Mouse (Mus musculus): ENCODE results near the gene Myo6. TPM values are rescaled to one million over a fixed set of nuclear protein-coding genes. Genes with fewer than 3 reads are reported as not detected.
A peak's percentile ranks its signal among the peaks of the same experiment; 100 is the strongest.

The Myo6 gene
- polyA plus RNA-seq, 1 experiment from 2014 or later = 32.2 TPM

DNA sequence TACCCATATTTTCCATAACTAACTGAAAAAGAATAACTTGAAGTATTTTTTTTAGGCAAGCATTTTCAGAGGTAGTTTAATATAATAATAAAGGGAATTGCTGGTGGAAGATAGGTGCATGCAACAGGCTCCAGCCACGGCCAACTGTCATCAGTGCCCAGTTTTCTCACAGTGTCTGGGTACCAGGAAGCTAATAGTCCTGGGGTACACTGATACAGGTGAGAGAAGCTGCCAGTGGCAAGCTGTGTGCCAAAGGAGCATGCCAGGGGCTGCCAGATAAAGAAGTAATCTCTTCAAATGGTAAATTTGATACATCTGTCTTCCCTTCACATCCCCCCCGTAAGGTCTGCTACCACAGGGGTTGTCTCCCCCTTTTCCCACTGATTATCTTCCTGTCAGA is 48.6 kb downstream of the Myo6 start:
- Histone ChIP-seq H3K4me3 (ENCODE audit: low read depth, low read length) (no peak overlapping the region), H3K4me1 (ENCODE audit: insufficient read depth) (no peaks in the 10 kb centered on the region), H3K36me3 (ENCODE audit: insufficient read depth) (0 out of 2 replicates have a peak, but pooled peaks cover 4% of the 10 kb centered on the region), H3K9me3 (ENCODE audit: low read depth, low read length) (no peaks in the 10 kb centered on the region), H3K27me3 (ENCODE audit: insufficient read depth, low read length) (no peaks in the 10 kb centered on the region), H3K9ac (no peak overlapping the region), H3K27ac (ENCODE audit: low read depth) (no peak overlapping the region), H3K4me2 (no peak overlapping the region)
- no peak for TF ChIP-seq CTCF (IDR thresholded peaks at IDR 0.05; ENCODE audit: low read depth)
- WGBS = 83% methylated on average over 2 of the region's 2 CpGs
- DNase-seq (no peak), ATAC-seq (ENCODE audit: insufficient read depth) (no peak)

- 0 out of 2 replicates have a peak, but pooled peaks cover 4% of the 10 kb centered on the region for H3K36me3 ChIP-seq (ENCODE audit: insufficient read depth)
- H3K27me3 ChIP-seq (ENCODE audit: insufficient read depth, low read length) = no peaks in the 10 kb centered on the region
- no peak overlapping the region for H3K4me2 ChIP-seq
- no peak for TF ChIP-seq CTCF (IDR thresholded peaks at IDR 0.05; ENCODE audit: low read depth)
- no peak overlapping the region for H3K4me3 ChIP-seq (ENCODE audit: low read depth, low read length)
- H3K27ac ChIP-seq (ENCODE audit: low read depth) = no peak overlapping the region
- 79% methylated on average over 5 of the region's 5 CpGs for WGBS
- DNase-seq (no peak), ATAC-seq (ENCODE audit: insufficient read depth) (no peak)
- H3K4me1 ChIP-seq (ENCODE audit: insufficient read depth) = no peaks in the 10 kb centered on the region
- no peak overlapping the region for H3K9ac ChIP-seq
- H3K9me3 ChIP-seq (ENCODE audit: low read depth, low read length) = no peaks in the 10 kb centered on the region
Measured at GRCm38 (mm10) chr9:80215502-80215901, 50.7 kb downstream of the Myo6 start.

- DNase-seq (no peak), ATAC-seq (ENCODE audit: insufficient read depth) (no peak)
- Histone ChIP-seq H3K27ac (ENCODE audit: low read depth) (no peak overlapping the region), H3K9ac (no peak overlapping the region), H3K9me3 (ENCODE audit: low read depth, low read length) (no peaks in the 10 kb centered on the region), H3K4me3 (ENCODE audit: low read depth, low read length) (no peak overlapping the region), H3K36me3 (ENCODE audit: insufficient read depth) (0 out of 2 replicates have a peak, but pooled peaks cover 4% of the 10 kb centered on the region), H3K4me2 (no peak overlapping the region), H3K4me1 (ENCODE audit: insufficient read depth) (no peaks in the 10 kb centered on the region), H3K27me3 (ENCODE audit: insufficient read depth, low read length) (no peaks in the 10 kb centered on the region)
- WGBS = 73% methylated on average over 16 of the region's 16 CpGs
- no peak for TF ChIP-seq CTCF (IDR thresholded peaks at IDR 0.05; ENCODE audit: low read depth)
Measured at GRCm38 (mm10) chr9:80216786-80217501, 52.1 kb downstream of the Myo6 start.

DNA sequence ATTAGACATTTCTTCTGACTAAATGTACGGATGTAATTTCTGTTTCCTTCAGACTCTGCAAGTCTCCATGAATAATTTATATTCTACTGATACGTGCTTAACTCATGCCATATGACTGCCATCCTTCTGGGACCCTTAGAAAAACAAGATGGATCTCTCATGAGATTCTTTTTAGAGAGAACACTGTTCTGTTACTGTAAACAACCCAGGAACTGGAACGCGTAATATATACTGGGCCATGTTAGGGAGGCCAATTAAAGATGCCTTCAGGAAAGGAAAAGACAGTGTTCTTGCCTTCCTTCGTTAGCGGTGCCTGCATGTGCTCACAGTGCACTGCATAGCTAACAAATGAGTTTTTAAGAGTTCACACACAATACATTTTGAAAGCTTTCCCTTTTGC is 53.9 kb downstream of the Myo6 start:
- no peaks in the 10 kb centered on the region for H3K4me1 ChIP-seq (ENCODE audit: insufficient read depth)
- DNase-seq = no peak
- WGBS = 60% methylated on average over 6 of the region's 6 CpGs
- TF ChIP-seq CTCF (IDR thresholded peaks at IDR 0.05; ENCODE audit: low read depth) = no peak
- ATAC-seq (ENCODE audit: insufficient read depth) = peak; percentile 38; the same call in 1 of the 2 replicates
- no peak overlapping the region for H3K9ac ChIP-seq
- H3K27ac ChIP-seq (ENCODE audit: low read depth) = no peak overlapping the region
- no peak overlapping the region for H3K4me2 ChIP-seq
- H3K36me3 ChIP-seq (ENCODE audit: insufficient read depth) = 0 out of 2 replicates have a peak, but pooled peaks cover 4% of the 10 kb centered on the region
- H3K27me3 ChIP-seq (ENCODE audit: insufficient read depth, low read length) = no peaks in the 10 kb centered on the region
- H3K4me3 ChIP-seq (ENCODE audit: low read depth, low read length) = no peak overlapping the region
- H3K9me3 ChIP-seq (ENCODE audit: low read depth, low read length) = no peaks in the 10 kb centered on the region

GRCm38 (mm10) chr9:80223989-80224635 is 59.3 kb downstream of the Myo6 start:
- no peaks in the 10 kb centered on the region for H3K36me3 ChIP-seq (ENCODE audit: insufficient read depth)
- DNase-seq = no peak
- H3K9ac ChIP-seq = no peak overlapping the region
- no peaks in the 10 kb centered on the region for H3K4me1 ChIP-seq (ENCODE audit: insufficient read depth)
- no peaks in the 10 kb centered on the region for H3K9me3 ChIP-seq (ENCODE audit: low read depth, low read length)
- H3K4me2 ChIP-seq = no peak overlapping the region
- H3K27ac ChIP-seq (ENCODE audit: low read depth) = no peak overlapping the region
- ATAC-seq (ENCODE audit: insufficient read depth) = no peak
- WGBS = 68% methylated on average over 11 of the region's 11 CpGs
- no peak for TF ChIP-seq CTCF (IDR thresholded peaks at IDR 0.05; ENCODE audit: low read depth)
- H3K4me3 ChIP-seq (ENCODE audit: low read depth, low read length) = no peak overlapping the region
- H3K27me3 ChIP-seq (ENCODE audit: insufficient read depth, low read length) = no peaks in the 10 kb centered on the region

GRCm38 (mm10) chr9:80226579-80227325 is 61.9 kb downstream of the Myo6 start:
- TF ChIP-seq CTCF (IDR thresholded peaks at IDR 0.05; ENCODE audit: low read depth) = no peak
- H3K4me3 ChIP-seq (ENCODE audit: low read depth, low read length) = no peak overlapping the region
- no peak overlapping the region for H3K27ac ChIP-seq (ENCODE audit: low read depth)
- no peak for ATAC-seq (ENCODE audit: insufficient read depth)
- H3K27me3 ChIP-seq (ENCODE audit: insufficient read depth, low read length) = no peaks in the 10 kb centered on the region
- H3K9me3 ChIP-seq (ENCODE audit: low read depth, low read length) = no peaks in the 10 kb centered on the region
- WGBS = 89% methylated on average over 5 of the region's 5 CpGs
- H3K4me1 ChIP-seq (ENCODE audit: insufficient read depth) = no peaks in the 10 kb centered on the region
- no peaks in the 10 kb centered on the region for H3K36me3 ChIP-seq (ENCODE audit: insufficient read depth)
- no peak overlapping the region for H3K4me2 ChIP-seq
- no peak overlapping the region for H3K9ac ChIP-seq
- DNase-seq = no peak
